Mouse (Mus musculus): ENCODE results near the gene Ace3. TPM values are rescaled to one million over a fixed set of nuclear protein-coding genes. Genes with fewer than 3 reads are reported as not detected.

Ace3 gene
- polyA plus RNA-seq, 1 experiment = not detected

DNA sequence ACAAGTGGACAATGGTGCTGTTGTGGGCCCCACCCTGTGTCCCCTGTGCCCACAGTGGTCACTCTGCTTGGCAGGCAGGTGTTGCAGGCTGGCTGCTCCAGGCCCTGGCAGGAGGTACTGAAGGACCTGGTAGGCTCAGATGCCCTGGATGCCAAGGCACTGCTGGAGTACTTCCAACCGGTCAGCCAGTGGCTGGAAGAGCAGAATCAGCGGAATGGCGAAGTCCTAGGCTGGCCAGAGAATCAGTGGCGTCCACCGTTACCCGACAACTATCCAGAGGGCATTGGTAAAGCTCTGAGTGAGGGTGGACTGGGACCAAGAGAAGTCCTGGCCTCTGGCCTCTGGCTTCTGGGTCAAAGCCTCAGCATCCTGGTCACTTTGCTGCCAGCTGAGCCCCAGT is 19.9 kb upstream of the Ace3 start:
- peaks cover 15% of the 10 kb centered on the region for H3K27me3 ChIP-seq (ENCODE audit: control insufficient read depth)
- H3K4me3 ChIP-seq (replicated peaks) = no peak overlapping the region

DNA sequence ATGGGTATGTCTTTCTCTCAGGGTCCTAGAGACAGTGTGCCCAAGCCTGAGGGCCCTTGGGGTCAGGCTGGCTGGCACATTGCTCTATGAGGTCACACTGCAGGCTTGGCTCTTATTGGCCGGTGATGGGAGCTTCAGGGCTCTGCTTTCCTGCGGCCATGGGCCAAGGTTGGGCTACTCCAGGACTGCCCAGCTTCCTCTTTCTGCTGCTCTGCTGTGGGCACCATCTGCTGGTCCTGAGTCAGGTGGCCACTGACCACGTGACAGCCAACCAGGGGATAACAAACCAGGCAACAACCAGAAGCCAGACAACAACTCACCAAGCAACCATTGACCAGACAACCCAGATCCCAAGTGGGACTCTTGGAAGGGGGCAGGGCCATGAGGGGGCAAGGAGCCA is 19.4 kb upstream of the Ace3 start:
- H3K27me3 ChIP-seq (ENCODE audit: control insufficient read depth) = peaks cover 13% of the 10 kb centered on the region

More for the DNA sequence above, 19.9 kb upstream of the Ace3 start:
- Histone ChIP-seq H3K9me3 (ENCODE audit: control insufficient read depth, low read length) (no peaks in the 10 kb centered on the region), H3K36me3 (ENCODE audit: control insufficient read depth) (no peaks in the 10 kb centered on the region), H3K4me1 (ENCODE audit: control insufficient read depth) (no peaks in the 10 kb centered on the region)
- TF ChIP-seq GATA1 (IDR thresholded peaks at IDR 0.05; ENCODE audit: low read length) = no peak
- TF ChIP-seq TAL1 (IDR thresholded peaks at IDR 0.05; ENCODE audit: low read length) = no peak

DNA sequence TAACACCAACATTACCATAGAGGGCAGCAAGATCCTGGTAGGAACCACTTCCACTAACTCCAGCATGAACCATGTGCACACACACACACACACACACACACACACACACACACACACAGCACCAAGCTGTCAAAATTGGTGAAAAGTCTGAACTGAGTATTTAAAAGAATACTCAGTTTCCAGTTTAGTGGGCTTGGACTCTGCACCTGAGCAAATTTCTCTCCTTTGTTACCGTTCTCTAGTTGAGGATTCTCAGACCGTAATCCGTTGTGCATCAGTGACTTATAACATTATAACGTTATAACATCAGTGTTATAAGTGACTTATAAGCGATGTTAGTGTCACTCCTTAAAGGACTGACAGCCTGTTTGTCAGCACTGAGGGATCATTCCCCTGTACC is 18.8 kb upstream of the Ace3 start:
- TF ChIP-seq TAL1 (IDR thresholded peaks at IDR 0.05; ENCODE audit: low read length) = no peak
- no peak for TF ChIP-seq GATA1 (IDR thresholded peaks at IDR 0.05; ENCODE audit: low read length)
- H3K27me3 ChIP-seq (ENCODE audit: control insufficient read depth) = peaks cover 8% of the 10 kb centered on the region
- H3K4me1 ChIP-seq (ENCODE audit: control insufficient read depth) = no peaks in the 10 kb centered on the region
- no peaks in the 10 kb centered on the region for H3K36me3 ChIP-seq (ENCODE audit: control insufficient read depth)
- H3K9me3 ChIP-seq (ENCODE audit: control insufficient read depth, low read length) = no peaks in the 10 kb centered on the region
- no peak overlapping the region for H3K4me3 ChIP-seq (replicated peaks)

More for the DNA sequence above, 19.4 kb upstream of the Ace3 start:
- Histone ChIP-seq H3K4me1 (ENCODE audit: control insufficient read depth) (no peaks in the 10 kb centered on the region), H3K9me3 (ENCODE audit: control insufficient read depth, low read length) (no peaks in the 10 kb centered on the region), H3K4me3 (replicated peaks) (no peak overlapping the region), H3K36me3 (ENCODE audit: control insufficient read depth) (no peaks in the 10 kb centered on the region)
- TF ChIP-seq TAL1 (IDR thresholded peaks at IDR 0.05; ENCODE audit: low read length) (no peak), GATA1 (IDR thresholded peaks at IDR 0.05; ENCODE audit: low read length) (no peak)

DNA sequence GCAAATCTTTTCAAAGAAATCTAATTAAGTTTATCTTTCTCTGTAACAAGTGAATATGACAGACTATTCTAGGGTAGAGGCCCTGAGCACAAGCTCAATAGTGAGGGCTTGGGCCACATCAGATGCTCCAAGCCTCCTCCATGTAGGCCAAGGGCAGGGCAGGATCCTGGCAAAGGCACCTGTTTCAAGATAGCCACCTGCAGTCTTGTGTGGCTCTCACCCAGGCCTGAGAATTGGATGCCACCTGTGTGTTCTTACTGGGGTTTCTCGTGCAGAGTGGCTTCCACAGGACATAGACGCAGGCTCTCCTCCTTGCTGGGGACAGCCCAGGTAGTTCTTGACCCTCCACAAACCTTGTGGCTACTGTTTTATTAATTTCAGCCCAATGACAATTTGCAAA is 16.2 kb upstream of the Ace3 start:
- no peaks in the 10 kb centered on the region for H3K9me3 ChIP-seq (ENCODE audit: control insufficient read depth, low read length)
- no peaks in the 10 kb centered on the region for H3K4me1 ChIP-seq (ENCODE audit: control insufficient read depth)
- TF ChIP-seq TAL1 (IDR thresholded peaks at IDR 0.05; ENCODE audit: low read length) (no peak), GATA1 (IDR thresholded peaks at IDR 0.05; ENCODE audit: low read length) (no peak)
- no peak overlapping the region for H3K4me3 ChIP-seq (replicated peaks)
- no peaks in the 10 kb centered on the region; the same call in 1 of the 2 replicates for H3K27me3 ChIP-seq (ENCODE audit: control insufficient read depth)
- no peaks in the 10 kb centered on the region for H3K36me3 ChIP-seq (ENCODE audit: control insufficient read depth)

DNA sequence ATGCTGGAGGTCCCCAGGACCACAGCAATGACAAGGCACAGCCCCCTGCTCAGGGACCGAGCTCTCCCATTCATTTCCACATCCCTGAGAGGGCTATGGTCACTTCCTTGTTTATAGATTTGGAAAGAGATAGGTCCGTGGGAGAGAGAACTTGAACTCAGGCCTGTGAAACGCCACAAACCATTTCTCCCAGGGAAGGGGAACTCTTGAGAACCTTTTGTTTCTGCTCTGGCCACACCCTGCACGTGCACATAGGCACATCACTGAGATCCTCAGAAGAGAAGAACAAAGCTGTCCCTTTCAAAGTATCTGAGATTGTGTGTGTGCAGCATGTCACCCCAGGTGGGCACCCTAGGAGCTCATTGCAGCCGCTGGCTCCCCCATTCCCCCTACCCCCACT is 15.8 kb upstream of the Ace3 start:
- no peak overlapping the region for H3K4me3 ChIP-seq (replicated peaks)
- H3K36me3 ChIP-seq (ENCODE audit: control insufficient read depth) = no peaks in the 10 kb centered on the region
- H3K27me3 ChIP-seq (ENCODE audit: control insufficient read depth) = no peaks in the 10 kb centered on the region; the same call in 1 of the 2 replicates
- H3K4me1 ChIP-seq (ENCODE audit: control insufficient read depth) = no peaks in the 10 kb centered on the region
- H3K9me3 ChIP-seq (ENCODE audit: control insufficient read depth, low read length) = no peaks in the 10 kb centered on the region
- no peak for TF ChIP-seq TAL1 (IDR thresholded peaks at IDR 0.05; ENCODE audit: low read length)
- TF ChIP-seq GATA1 (IDR thresholded peaks at IDR 0.05; ENCODE audit: low read length) = no peak

DNA sequence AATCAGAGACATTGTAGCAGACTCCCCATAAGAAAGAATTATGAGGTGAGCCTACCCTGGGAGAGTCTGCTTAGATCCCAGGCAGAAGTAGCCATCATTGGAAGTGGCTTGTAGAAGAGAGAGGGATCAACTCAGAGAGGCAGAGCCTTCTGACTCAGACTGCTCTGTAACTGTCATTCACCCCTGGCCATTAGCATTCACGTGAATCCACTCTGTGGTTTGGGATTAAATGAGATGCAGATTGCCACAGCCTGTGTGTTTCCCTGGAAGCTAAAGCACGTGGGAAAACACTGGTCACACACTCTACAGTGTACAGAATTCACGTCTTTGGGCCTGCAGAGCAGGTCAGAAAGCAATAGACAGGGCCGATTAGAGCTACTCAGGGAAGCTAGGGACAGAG is 10.0 kb upstream of the Ace3 start:
- H3K4me3 ChIP-seq (replicated peaks) = no peak overlapping the region
- H3K36me3 ChIP-seq (ENCODE audit: control insufficient read depth) = no peaks in the 10 kb centered on the region
- TF ChIP-seq GATA1 (IDR thresholded peaks at IDR 0.05; ENCODE audit: low read length) = no peak
- TF ChIP-seq TAL1 (IDR thresholded peaks at IDR 0.05; ENCODE audit: low read length) = no peak
- H3K4me1 ChIP-seq (ENCODE audit: control insufficient read depth) = no peaks in the 10 kb centered on the region
- no peaks in the 10 kb centered on the region for H3K9me3 ChIP-seq (ENCODE audit: control insufficient read depth, low read length)
- H3K27me3 ChIP-seq (ENCODE audit: control insufficient read depth) = no peaks in the 10 kb centered on the region; the same call in 1 of the 2 replicates

DNA sequence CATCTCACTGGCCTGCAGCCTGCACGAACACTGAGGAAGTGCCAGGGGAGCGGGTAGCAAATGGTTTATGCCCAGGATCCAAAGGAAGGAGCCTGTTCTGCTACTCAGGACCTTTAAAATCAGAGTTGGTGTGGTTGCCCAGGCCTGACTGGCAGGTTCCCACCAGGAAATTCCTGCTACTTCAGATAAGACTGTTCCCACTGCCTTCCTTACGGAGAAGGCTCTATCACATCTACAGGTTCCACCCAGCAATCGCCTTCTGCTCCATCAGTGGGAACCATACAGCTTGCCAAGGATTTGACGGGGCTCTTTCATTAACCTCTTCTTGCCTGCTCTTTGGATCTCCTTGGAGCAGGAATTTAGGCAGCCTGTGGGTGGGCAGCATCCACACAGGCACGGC is 7.0 kb upstream of the Ace3 start:
- no peaks in the 10 kb centered on the region for H3K36me3 ChIP-seq (ENCODE audit: control insufficient read depth)
- H3K4me1 ChIP-seq (ENCODE audit: control insufficient read depth) = no peaks in the 10 kb centered on the region
- no peak overlapping the region for H3K4me3 ChIP-seq (replicated peaks)
- no peaks in the 10 kb centered on the region for H3K27me3 ChIP-seq (ENCODE audit: control insufficient read depth)
- TF ChIP-seq GATA1 (IDR thresholded peaks at IDR 0.05; ENCODE audit: low read length) (no peak), TAL1 (IDR thresholded peaks at IDR 0.05; ENCODE audit: low read length) (no peak)
- H3K9me3 ChIP-seq (ENCODE audit: control insufficient read depth, low read length) = no peaks in the 10 kb centered on the region

DNA sequence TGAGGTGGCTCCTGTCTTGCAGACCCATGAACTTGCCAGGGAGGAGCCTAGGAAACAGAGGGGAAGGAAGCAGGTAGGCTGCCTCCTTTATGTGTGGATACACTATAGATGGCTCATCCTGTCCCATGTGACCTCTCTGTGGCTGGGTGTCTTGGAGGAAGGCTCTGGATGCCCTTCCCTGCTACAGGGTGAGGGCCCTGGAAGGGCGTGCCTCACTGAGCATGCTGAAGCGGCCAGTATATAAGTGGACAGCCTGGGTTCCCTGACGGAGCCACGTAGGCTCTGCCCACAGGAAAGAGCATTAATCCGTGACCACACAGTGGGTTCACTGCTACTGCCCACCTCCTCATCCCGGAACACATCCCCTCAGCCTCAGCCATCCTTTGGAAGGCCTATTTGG is 5.0 kb upstream of the Ace3 start:
- Histone ChIP-seq H3K9me3 (ENCODE audit: control insufficient read depth, low read length) (no peaks in the 10 kb centered on the region), H3K4me1 (ENCODE audit: control insufficient read depth) (no peaks in the 10 kb centered on the region), H3K4me3 (replicated peaks) (no peak overlapping the region), H3K27me3 (ENCODE audit: control insufficient read depth) (no peaks in the 10 kb centered on the region), H3K36me3 (ENCODE audit: control insufficient read depth) (no peaks in the 10 kb centered on the region)
- TF ChIP-seq TAL1 (IDR thresholded peaks at IDR 0.05; ENCODE audit: low read length) (no peak), GATA1 (IDR thresholded peaks at IDR 0.05; ENCODE audit: low read length) (no peak)

DNA sequence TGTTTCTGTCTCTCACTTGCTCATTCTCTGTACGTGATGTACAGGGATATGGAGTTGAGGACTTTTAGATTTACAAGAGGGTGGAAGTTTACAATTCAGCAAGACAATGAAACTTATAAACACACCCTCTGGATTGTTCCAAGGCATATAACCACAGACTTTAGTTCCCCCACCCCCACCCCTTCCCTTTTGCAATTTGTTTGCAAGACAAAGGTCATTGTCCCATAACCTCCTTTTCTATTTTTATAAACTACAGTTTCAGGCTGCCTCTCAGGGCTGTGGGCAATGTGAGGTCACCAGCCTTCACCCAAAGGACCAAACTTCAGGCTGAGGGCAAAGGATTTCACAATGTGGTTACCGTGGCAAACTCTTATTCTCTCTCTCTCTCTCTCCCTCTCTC is 4.2 kb upstream of the Ace3 start:
- no peaks in the 10 kb centered on the region for H3K36me3 ChIP-seq (ENCODE audit: control insufficient read depth)
- H3K4me1 ChIP-seq (ENCODE audit: control insufficient read depth) = no peaks in the 10 kb centered on the region
- TF ChIP-seq TAL1 (IDR thresholded peaks at IDR 0.05; ENCODE audit: low read length) (no peak), GATA1 (IDR thresholded peaks at IDR 0.05; ENCODE audit: low read length) (no peak)
- no peaks in the 10 kb centered on the region for H3K9me3 ChIP-seq (ENCODE audit: control insufficient read depth, low read length)
- no peak overlapping the region for H3K4me3 ChIP-seq (replicated peaks)
- no peaks in the 10 kb centered on the region for H3K27me3 ChIP-seq (ENCODE audit: control insufficient read depth)

DNA sequence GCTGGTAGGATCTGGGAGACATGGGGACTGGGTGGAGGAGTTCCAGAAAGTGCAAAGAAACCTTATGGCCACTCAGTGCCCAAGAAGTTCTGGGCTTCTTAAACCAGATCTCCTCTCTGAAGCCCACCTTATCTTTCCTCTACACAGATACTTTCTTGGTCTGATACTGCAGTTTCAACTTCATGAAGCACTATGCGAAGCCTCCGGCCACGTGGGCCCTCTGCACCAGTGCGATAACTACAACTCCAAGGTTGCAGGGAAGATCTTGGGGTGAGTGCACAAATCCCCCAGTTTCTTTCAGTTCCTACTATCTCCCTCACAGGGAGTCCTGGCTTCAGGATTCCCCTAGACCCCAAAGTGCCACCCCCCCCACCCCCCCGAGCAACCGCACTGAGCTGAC is 5.6 kb downstream of the Ace3 start:
- Histone ChIP-seq H3K4me1 (ENCODE audit: control insufficient read depth) (no peaks in the 10 kb centered on the region), H3K9me3 (ENCODE audit: control insufficient read depth, low read length) (no peaks in the 10 kb centered on the region), H3K27me3 (ENCODE audit: control insufficient read depth) (peaks cover 9% of the 10 kb centered on the region), H3K4me3 (replicated peaks) (no peak overlapping the region), H3K36me3 (ENCODE audit: control insufficient read depth) (no peaks in the 10 kb centered on the region)
- TF ChIP-seq TAL1 (IDR thresholded peaks at IDR 0.05; ENCODE audit: low read length) = no peak
- TF ChIP-seq GATA1 (IDR thresholded peaks at IDR 0.05; ENCODE audit: low read length) = no peak

Measured in erythroblast, embryonic 14.5 days (primary cell).